Mouse (Mus musculus): ENCODE measurements around the gene Chmp4b.

- TF ChIP-seq EP300 (IDR thresholded peaks at IDR 0.05; ENCODE audit: low read depth) = no peak
- no peak for TF ChIP-seq CTCF (IDR thresholded peaks at IDR 0.05; ENCODE audit: low read depth)
Observed at GRCm38 (mm10) chr2:154699360-154699759, 47.9 kb downstream of the Chmp4b start.

All from liver, postnatal 0 days (tissue).